ENCODE assay signal across 8 mouse cellular contexts in the genomic region with DNA sequence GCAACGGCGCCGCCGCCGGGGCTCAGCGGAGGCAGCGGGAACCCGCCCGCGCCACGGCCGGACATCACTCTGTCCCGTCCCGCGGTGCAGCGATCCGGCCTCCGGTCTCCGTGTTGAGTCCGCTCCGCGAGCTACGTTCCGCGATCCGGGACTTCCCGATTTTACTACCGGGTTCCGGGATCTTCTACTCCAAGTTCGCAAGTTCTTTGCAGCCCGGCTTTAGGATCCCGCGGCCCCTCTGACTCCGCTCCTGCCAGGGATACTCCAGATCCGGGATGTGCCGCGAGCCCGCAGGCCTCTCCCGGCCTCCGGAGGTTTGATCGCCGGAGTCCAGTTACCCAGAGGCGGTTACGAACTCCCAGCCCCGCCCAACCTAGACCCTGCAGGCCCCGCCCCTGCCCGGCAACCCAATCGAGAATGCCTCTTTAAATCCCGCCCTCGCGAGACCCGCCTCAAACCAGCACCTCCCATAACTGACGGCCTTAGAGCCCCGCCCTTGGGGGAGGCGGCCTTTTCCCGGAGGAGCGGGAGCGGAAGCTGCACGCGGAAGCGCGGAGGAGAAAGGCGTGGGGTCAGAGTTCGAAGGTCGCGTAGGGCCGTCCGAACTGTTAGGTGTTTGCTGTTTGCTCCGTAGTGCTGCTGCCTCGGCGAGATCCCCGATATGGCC. TPM values are rescaled to one million over a fixed set of nuclear protein-coding genes. Genes with fewer than 3 reads are reported as not detected.
DNase-seq lines count a peak whose midpoint lies in the region; ATAC-seq and TF ChIP-seq lines count a peak whose summit lies in the region.

Gene Smarcd2, minus strand, starts transcription at position 329 of the 667 bp plus-strand sequence.

- H3K4me1 ChIP-seq in ES-E14 (ENCODE audit: control insufficient read depth in 2 of 2, insufficient read depth in 2 of 2, low read length in 2 of 2, poor library complexity in 1 of 2), result peaks cover 6 to 23% of the 10 kb centered on the region in 2 experiments
- H3K4me1 ChIP-seq in forebrain, embryonic 15.5 days, result peaks cover 46% of the 10 kb centered on the region
- H3K4me1 ChIP-seq in lung, adult 2 months (ENCODE audit: control insufficient read depth, insufficient read depth, low read length), result peaks cover 36% of the 10 kb centered on the region

- H3K9ac ChIP-seq in ES-E14 (ENCODE audit: insufficient read depth, low read depth, low read length, poor library complexity, severe bottlenecking), result peak within 1 kb of the TSS; percentile 93
- peak within 1 kb of the TSS; percentile 75 for H3K9ac ChIP-seq in forebrain, embryonic 15.5 days (replicated peaks)

- peak within 1 kb of the TSS; percentile 96 for H3K27ac ChIP-seq in ES-E14 (ENCODE audit: insufficient read depth, low read depth, low read length, poor library complexity, severe bottlenecking)
- peak within 1 kb of the TSS; percentile 74 for H3K27ac ChIP-seq in forebrain, embryonic 15.5 days (replicated peaks)

- peak within 1 kb of the TSS; percentile 56 for H3K4me2 ChIP-seq in forebrain, embryonic 15.5 days (replicated peaks)

- in situ Hi-C loops in ES-E14 (cut with MboI; ENCODE audit: low sequenced_read_pairs in 2 of 2, unreplicated experiment in 2 of 2), result no loop called here

- no peak for TF ChIP-seq CTCF in lung, adult 2 months (IDR thresholded peaks at IDR 0.05; ENCODE audit: insufficient read depth, low read length)

- peak; percentile 99 for DNase-seq in ES-E14 (ENCODE audit: low read depth, low spot score)
- peak; percentile 100 for DNase-seq in cerebellum, adult 11-12 months
- DNase-seq in heart, postnatal 25 days (ENCODE audit: low spot score), result peak; percentile 100
- peak; percentile 99 for DNase-seq in layer of hippocampus, adult 18-20 months (ENCODE audit: low spot score in 2 of 2)
- DNase-seq in lung, adult 2 months, result peak; percentile 99
- peak; percentile 99 for DNase-seq in thymus, adult 18-20 months

- H3K36me3 ChIP-seq in ES-E14 (ENCODE audit: control insufficient read depth, insufficient read depth, low read length, poor library complexity, severe bottlenecking), result no peaks in the 10 kb centered on the region
- H3K36me3 ChIP-seq in forebrain, embryonic 15.5 days, result no peaks in the 10 kb centered on the region

- under 1% methylated on average over 72 of the region's 72 CpGs for WGBS in forebrain, embryonic 15.5 days
- WGBS in lung, adult 2 months, result under 1% methylated on average over 72 of the region's 72 CpGs

- intact Hi-C loops in heart, postnatal 25 days (cut with DNase I), result loop anchor here (2.0 to 10.0 kb wide), 4 partner anchors 16 to 342 kb away; partner anchors contain the start of genes Ccdc47, Ddx42, Ftsj3 and Psmc5

- H3K27me3 ChIP-seq in forebrain, embryonic 15.5 days, result no peaks in the 10 kb centered on the region

- no peaks in the 10 kb centered on the region for H3K9me3 ChIP-seq in ES-E14 (ENCODE audit: control insufficient read depth, insufficient read depth, low read depth, low read length)
- H3K9me3 ChIP-seq in forebrain, embryonic 15.5 days, result no peaks in the 10 kb centered on the region

- peak; percentile 94 for ATAC-seq in forebrain, embryonic 15.5 days (replicated peaks)
- peak; percentile 82 for ATAC-seq in neutrophil, adult 5-6 weeks (ENCODE audit: extremely low read depth, insufficient number of reproducible peaks, low FRiP score, poor library complexity, severe bottlenecking)

- TF ChIP-seq POLR2A in lung, adult 2 months (IDR thresholded peaks at IDR 0.05; ENCODE audit: borderline replicate concordance, extremely low read depth, low read depth, low read length), result peak; percentile 94

- peak within 1 kb of the TSS; percentile 78 to 88 for H3K4me3 ChIP-seq in ES-E14 (ENCODE audit: insufficient read depth in 1 of 2, low read depth in 1 of 2, low read length in 2 of 2, poor library complexity in 1 of 2, severe bottlenecking in 1 of 2)
- H3K4me3 ChIP-seq in forebrain, embryonic 15.5 days, result peak within 1 kb of the TSS; percentile 74
- H3K4me3 ChIP-seq in lung, adult 2 months (replicated peaks; ENCODE audit: extremely low read depth, low read depth, low read length), result peak within 1 kb of the TSS; percentile 85

TF ChIP-seq in ES-E14, 5 proteins besides CTCF, POLR2A, EP300 and RAD21:
- no peak for TF ChIP-seq ZC3H11A (IDR thresholded peaks at IDR 0.05; ENCODE audit: borderline replicate concordance, low read depth, low read length)
- 0 out of 2 replicates have a peak, but pooled peaks have one; percentile 64 for TF ChIP-seq HCFC1 (IDR thresholded peaks at IDR 0.05; ENCODE audit: borderline replicate concordance, insufficient read depth, low read length)
- TF ChIP-seq MAFK (IDR thresholded peaks at IDR 0.05; ENCODE audit: insufficient read depth, low read depth, low read length), result no peak
- peak; percentile 98 for TF ChIP-seq CHD2 (IDR thresholded peaks at IDR 0.05; ENCODE audit: low read depth, low read length)
- TF ChIP-seq ZNF384 (IDR thresholded peaks at IDR 0.05; ENCODE audit: low read depth, low read length), result peak; percentile 6; the same call in 1 of the 2 replicates

RNA-seq across cellular contexts. Expression of gene Smarcd2, which starts in this region (rescaled TPM):
- total RNA-seq in ES-E14 (2012; rRNA removed), result 45.0 and 47.7 TPM in 2 replicates
- 12.7 and 13.2 TPM in 2 replicates for polyA plus RNA-seq in forebrain, embryonic 15.5 days (2015; fragmentation: Nextera tagmentation; extraction: Ambion mirVana)
- 10 to 100 TPM; 17.7 to 21.5 TPM for total RNA-seq in heart, postnatal 25 days (2021)
- total RNA-seq in layer of hippocampus, adult 18-20 months (2021), result 10 to 100 TPM; 23.9 to 26.3 TPM
- 107 and 125 TPM in 2 replicates for polyA plus RNA-seq in lung, adult 2 months (2012; rRNA removed)
- 241 and 253 TPM in 2 replicates for total RNA-seq in neutrophil, adult 5-6 weeks (2017)

Comparison
In these comparisons a context has a peak if more than half of its experiments do, and no peak if none do; other contexts are left out.
1. Peak in every context shown above with its lines: DNase-seq, ATAC-seq, H3K4me3 ChIP-seq and H3K27ac ChIP-seq.